Mouse (Mus musculus) inflammation-experienced regulatory T-cells, adult 6 months (primary cell): ENCODE measurements around the gene Tnk1. TPM values are rescaled to one million over a fixed set of nuclear protein-coding genes. Genes with fewer than 3 reads are reported as not detected.

Experiments
- ATAC-seq: one replicate; pipeline ENCODE4 v1.8.0; 2017
- polyA plus RNA-seq, 3 experiments: library from polyadenylated mRNA; unstranded; fragments of 100-300 nt; shearing (Covaris generic); gene quantifications; one replicate each; pipeline ENCODE4 v1.2.1; 2017

The Tnk1 gene
- polyA plus RNA-seq, 3 experiments from 2014 or later = 0.19 TPM; not detected in 2

DNA sequence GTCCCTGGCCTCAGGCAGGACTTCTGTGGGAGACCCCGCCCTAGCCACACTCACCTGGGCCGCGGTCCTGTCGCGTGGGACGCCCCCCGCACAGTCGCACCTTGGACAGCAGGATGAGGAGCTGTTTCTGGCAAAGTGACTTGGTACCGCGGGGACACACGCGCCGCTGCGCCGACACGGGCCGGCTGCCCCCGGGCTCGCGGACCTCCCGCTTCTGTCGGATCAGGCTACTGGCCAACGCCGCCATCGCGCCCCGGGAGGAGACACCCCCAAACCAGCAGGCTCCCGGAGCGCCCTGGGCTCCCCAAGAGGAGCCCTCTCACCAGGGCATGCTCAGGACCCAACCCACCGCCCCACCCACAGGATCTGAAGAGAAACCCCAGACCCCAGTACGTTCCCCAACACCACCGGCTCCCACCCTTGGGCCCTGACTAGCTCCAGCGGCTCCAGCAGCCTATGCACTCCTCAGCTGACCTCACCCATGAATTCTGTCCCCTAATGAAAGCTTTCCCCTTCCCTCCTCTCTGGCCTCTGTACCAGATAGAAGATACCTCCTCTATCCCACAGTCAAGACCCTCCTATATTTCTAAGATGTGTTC, 57.1 kb downstream of the Tnk1 start, which contains the start of gene Fgf11:
Gene Fgf11, minus strand, starts transcription at position 479 of the 599 bp plus-strand sequence.
- ATAC-seq = no peak

Other genes with a start within 250 kb of the Tnk1 start
- gene Shbg, start 240.8 kb downstream of the Tnk1 start, polyA plus RNA-seq = under 1 TPM in 1 of 3 experiments, not detected in 2; 0.40 TPM
- not detected for gene Sat2, start 236.7 kb downstream of the Tnk1 start, polyA plus RNA-seq
- gene Fxr2, start 225.7 kb downstream of the Tnk1 start, polyA plus RNA-seq = 1 to 10 TPM; 7.6 to 9.3 (median 9.1) TPM
- gene Sox15, start 203.4 kb downstream of the Tnk1 start, polyA plus RNA-seq = not detected
- gene Mpdu1, start 196.1 kb downstream of the Tnk1 start, polyA plus RNA-seq = 10 to 100 TPM; 30.3 to 55.1 (median 52.5) TPM
- 10 to 100 TPM in 1 of 3 experiments, 1 to 10 TPM in 2; 3.8 to 21.2 (median 4.5) TPM for gene Cd68, start 192.6 kb downstream of the Tnk1 start, polyA plus RNA-seq
- gene Eif4a1, start 186.3 kb downstream of the Tnk1 start, polyA plus RNA-seq = 100 to 1,000 TPM; 156 to 375 (median 178) TPM
- gene Senp3, start 176.6 kb downstream of the Tnk1 start, polyA plus RNA-seq = 10 to 100 TPM; 21.8 to 38.0 (median 32.0) TPM
- gene Tnfsf13, start 172.9 kb downstream of the Tnk1 start, polyA plus RNA-seq = not detected
- gene Tnfsf12, start 162.9 kb downstream of the Tnk1 start, polyA plus RNA-seq = not detected
- gene Tnfsfm13, start 162.6 kb downstream of the Tnk1 start, polyA plus RNA-seq = not detected
- gene Polr2a, start 100.1 kb downstream of the Tnk1 start, polyA plus RNA-seq = 10 to 100 TPM; 27.3 to 28.4 (median 27.7) TPM
- not detected for gene Slc35g3, start 96.8 kb downstream of the Tnk1 start, polyA plus RNA-seq
- 10 to 100 TPM in 2 of 3 experiments, 1 to 10 TPM in 1; 4.3 to 13.9 (median 11.8) TPM for gene Zbtb4, start 92.8 kb downstream of the Tnk1 start, polyA plus RNA-seq
- gene Chrnb1, start 62.8 kb downstream of the Tnk1 start, polyA plus RNA-seq = 1 to 10 TPM; 1.7 to 2.5 (median 1.8) TPM
- gene Fgf11, start 56.9 kb downstream of the Tnk1 start, polyA plus RNA-seq = not detected
- gene Tmem102, start 53.1 kb downstream of the Tnk1 start, polyA plus RNA-seq = not detected
- gene Gm39566, start 43.4 kb downstream of the Tnk1 start, polyA plus RNA-seq = not detected
- not detected for gene Spem2, start 40.3 kb downstream of the Tnk1 start, polyA plus RNA-seq
- gene Spem1, start 36.5 kb downstream of the Tnk1 start, polyA plus RNA-seq = not detected
- 1 to 10 TPM in 2 of 3 experiments, under 1 TPM in 1; 0.60 to 2.5 (median 1.2) TPM for gene Nlgn2, start 20.9 kb downstream of the Tnk1 start, polyA plus RNA-seq
- 100 to 1,000 TPM; 124 to 157 (median 131) TPM for gene Tmem256, start 20.2 kb downstream of the Tnk1 start, polyA plus RNA-seq
- 10 to 100 TPM in 2 of 3 experiments, 1 to 10 TPM in 1; 7.3 to 20.2 (median 17.7) TPM for gene Plscr3, start 12.4 kb downstream of the Tnk1 start, polyA plus RNA-seq
- gene Tmem95, start 19.3 kb upstream of the Tnk1 start, polyA plus RNA-seq = not detected
- 1 to 10 TPM in 1 of 3 experiments, under 1 TPM in 2; 0.58 to 1.5 (median 0.59) TPM for gene Kctd11, start 22.7 kb upstream of the Tnk1 start, polyA plus RNA-seq
- gene Acap1, start 36.8 kb upstream of the Tnk1 start, polyA plus RNA-seq = 100 to 1,000 TPM; 229 to 289 (median 266) TPM
- under 1 TPM; 0.39 to 0.98 (median 0.63) TPM for gene 2810408A11Rik, start 42.3 kb upstream of the Tnk1 start, polyA plus RNA-seq
- 1 to 10 TPM; 5.2 to 9.6 (median 9.0) TPM for gene Neurl4, start 42.3 kb upstream of the Tnk1 start, polyA plus RNA-seq
- gene Gps2, start 55.2 kb upstream of the Tnk1 start, polyA plus RNA-seq = 100 to 1,000 TPM in 2 of 3 experiments, 10 to 100 TPM in 1; 91.9 to 128 (median 122) TPM
- 1,000 to 10,000 TPM; 1,103 to 1,192 (median 1,160) TPM for gene Eif5a, start 63.2 kb upstream of the Tnk1 start, polyA plus RNA-seq
- gene Ybx2, start 77.1 kb upstream of the Tnk1 start, polyA plus RNA-seq = not detected
- gene Slc2a4, start 89.5 kb upstream of the Tnk1 start, polyA plus RNA-seq = not detected
- 1 to 10 TPM in 1 of 3 experiments, not detected in 2; 1.1 TPM for gene Cldn7, start 106.0 kb upstream of the Tnk1 start, polyA plus RNA-seq
- gene Ctdnep1, start 122.4 kb upstream of the Tnk1 start, polyA plus RNA-seq = 10 to 100 TPM; 25.8 to 35.6 (median 29.3) TPM
- gene Elp5, start 123.8 kb upstream of the Tnk1 start, polyA plus RNA-seq = 10 to 100 TPM; 61.5 to 78.3 (median 68.5) TPM
- 100 to 1,000 TPM; 352 to 384 (median 366) TPM for gene Gabarap, start 132.4 kb upstream of the Tnk1 start, polyA plus RNA-seq
- gene Phf23, start 137.0 kb upstream of the Tnk1 start, polyA plus RNA-seq = 10 to 100 TPM; 32.7 to 38.3 (median 36.0) TPM
- 1 to 10 TPM; 2.5 to 5.0 (median 4.9) TPM for gene Dvl2, start 141.9 kb upstream of the Tnk1 start, polyA plus RNA-seq
- 100 to 1,000 TPM; 110 to 132 (median 128) TPM for gene Acadvl, start 156.7 kb upstream of the Tnk1 start, polyA plus RNA-seq
- 10 to 100 TPM in 2 of 3 experiments, 1 to 10 TPM in 1; 7.1 to 14.6 (median 11.2) TPM for gene Dlg4, start 158.2 kb upstream of the Tnk1 start, polyA plus RNA-seq
- gene Asgr1, start 195.4 kb upstream of the Tnk1 start, polyA plus RNA-seq = not detected
- gene Asgr2, start 233.9 kb upstream of the Tnk1 start, polyA plus RNA-seq = not detected